Mouse (Mus musculus) embryonic fibroblast, embryonic 13.5 days (primary cell): ENCODE measurements around the gene AC141477.1.

Experiments
- CTCF ChIP-seq: IDR thresholded peaks from 2 replicates; pipeline ENCODE4 v1.5.1; 2011; ENCODE audit warnings: mild to moderate bottlenecking, control low read depth, low read length, moderate library complexity, borderline replicate concordance; ENCODE audit not compliant: insufficient read depth
- POLR2A ChIP-seq: IDR thresholded peaks from 2 replicates; pipeline ENCODE4 v1.6.1; 2011; ENCODE audit warnings: low read depth, mild to moderate bottlenecking, control low read depth, low read length, moderate library complexity

GRCm38 (mm10) chr10:76440281-76440680, at the start of gene AC141477.1:
- TF ChIP-seq CTCF, result no peak
- no peak for TF ChIP-seq POLR2A
